Mouse (Mus musculus): ENCODE results near the gene Arid3a.

DNA sequence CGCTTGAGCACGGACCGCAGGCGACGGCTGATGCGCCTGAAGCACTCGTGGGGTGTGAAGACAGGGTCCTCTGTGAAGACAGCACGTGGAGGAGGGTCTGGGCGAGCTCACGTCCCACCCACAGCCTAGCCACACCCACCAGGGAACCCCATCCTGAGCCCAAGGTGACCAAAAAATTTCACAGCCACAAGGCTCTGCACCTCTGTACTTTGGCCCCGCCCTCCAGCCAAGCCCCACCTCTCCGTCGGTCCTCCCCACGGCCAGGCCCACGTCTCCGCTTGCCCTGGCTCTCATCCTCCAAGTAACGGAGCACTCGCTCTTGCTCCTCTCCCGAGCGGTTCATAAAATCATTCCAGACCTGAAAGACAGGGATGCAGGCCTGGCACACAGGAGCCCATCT, 14.4 kb upstream of the Arid3a start:
- TF ChIP-seq EP300 (IDR thresholded peaks at IDR 0.05; ENCODE audit: insufficient read depth, low read depth, low read length) (no peak), CTCF (IDR thresholded peaks at IDR 0.05; ENCODE audit: low read depth, low read length) (no peak), POLR2A (IDR thresholded peaks at IDR 0.05; ENCODE audit: insufficient read depth, low read length) (no peak)
